Mouse (Mus musculus) CH12.LX (cell line): ENCODE results near the gene Tbcel. TPM values are rescaled to one million over a fixed set of nuclear protein-coding genes. Genes with fewer than 3 reads are reported as not detected.
A peak's percentile ranks its signal among the peaks of the same experiment; 100 is the strongest.

Experiments used
- DNase-seq: peaks from one replicate; pipeline ENCODE4 v3.0.0-alpha.2; 2013; ENCODE audit errors: extremely low read depth
- H3K27ac ChIP-seq: 2 replicates; pipeline ENCODE4 v1.5.1; 2012; ENCODE audit warnings: low read depth, mild to moderate bottlenecking, control low read depth, moderate library complexity; ENCODE audit not compliant: insufficient read depth
- H3K27me3 ChIP-seq: replicated peaks from 2 replicates; pipeline ENCODE3; 2012; ENCODE audit warnings: inconsistent platforms
- H3K36me3 ChIP-seq, 2 experiments: replicated peaks in 1 of 2; 2 replicates each; pipeline versions ENCODE3 to v1.6.1; 2012; ENCODE audit warnings: inconsistent platforms in 1 of 2, low read length in 1 of 2, mild to moderate bottlenecking in 1 of 2, mixed read lengths in 1 of 2, moderate library complexity in 1 of 2; ENCODE audit not compliant: control insufficient read depth in 1 of 2, insufficient read depth in 1 of 2
- H3K4me1 ChIP-seq, 2 experiments: 2 replicates each; pipeline ENCODE4 v1.6.1; 2012; ENCODE audit warnings: inconsistent platforms in 1 of 2, moderate library complexity in 1 of 2; ENCODE audit not compliant: insufficient read depth in 2 of 2, control insufficient read depth in 1 of 2
- H3K4me2 ChIP-seq: 2 replicates; pipeline ENCODE4 v1.6.1; 2012; ENCODE audit warnings: low read depth, mild to moderate bottlenecking, control low read depth; ENCODE audit not compliant: poor library complexity, insufficient read depth, severe bottlenecking
- H3K4me3 ChIP-seq, 3 experiments: fragments of 150-350 bp in 1 of 3; sonication (generic) in 1 of 3; replicated peaks in 1 of 3; 2 replicates each; pipeline versions ENCODE3 to v1.5.1; 2011 to 2012; ENCODE audit warnings: low read depth in 2 of 3, low read length in 2 of 3, mild to moderate bottlenecking in 2 of 3, moderate library complexity in 2 of 3, control low read depth in 1 of 3, improper control_type of control experiment in 1 of 3, inconsistent platforms in 1 of 3, mixed read lengths in 1 of 3; ENCODE audit not compliant: poor library complexity in 1 of 3
- H3K79me2 ChIP-seq: replicated peaks from 2 replicates; pipeline ENCODE4 v1.6.1; 2012; ENCODE audit warnings: mild to moderate bottlenecking, moderate library complexity; ENCODE audit not compliant: control insufficient read depth, poor library complexity, insufficient read depth, severe bottlenecking; ENCODE audit errors: extremely low read depth
- H3K9ac ChIP-seq: 2 replicates; pipeline ENCODE4 v1.6.1; 2012; ENCODE audit warnings: low read depth, mild to moderate bottlenecking, control low read depth, moderate library complexity; ENCODE audit not compliant: insufficient read depth
- H3K9me3 ChIP-seq: replicated peaks from 2 replicates; pipeline ENCODE3; 2012; ENCODE audit warnings: low read length, inconsistent platforms, mixed read lengths
- CHD1 ChIP-seq: IDR thresholded peaks from 2 replicates; pipeline ENCODE4 v1.6.1; 2012; ENCODE audit warnings: low read depth, low read length, improper control_type of control experiment, inconsistent platforms
- CHD2 ChIP-seq: IDR thresholded peaks from 2 replicates; pipeline ENCODE4 v1.6.1; 2011; ENCODE audit warnings: low read length, improper control_type of control experiment
- E2F4 ChIP-seq: IDR thresholded peaks from 2 replicates; pipeline ENCODE4 v1.6.1; 2011; ENCODE audit warnings: low read depth, low read length, improper control_type of control experiment; ENCODE audit not compliant: insufficient replicate concordance
- ELF1 ChIP-seq: IDR thresholded peaks from 2 replicates; pipeline ENCODE4 v1.6.1; 2014; ENCODE audit warnings: low read depth, mild to moderate bottlenecking, inconsistent platforms, low read length, improper control_type of control experiment
- EP300 ChIP-seq: IDR thresholded peaks from 2 replicates; pipeline ENCODE4 v1.6.1; 2011; ENCODE audit warnings: low read length, improper control_type of control experiment
- ETS1 ChIP-seq: conservative IDR thresholded peaks from 2 replicates; pipeline ENCODE4 v1.6.1; 2012; ENCODE audit warnings: low read depth, mild to moderate bottlenecking, inconsistent platforms, low read length, improper control_type of control experiment, moderate library complexity
- HCFC1 ChIP-seq: IDR thresholded peaks from 2 replicates; pipeline ENCODE4 v1.6.1; 2012; ENCODE audit warnings: low read depth, mild to moderate bottlenecking, inconsistent platforms, low read length, improper control_type of control experiment
- JUN ChIP-seq: IDR thresholded peaks from 2 replicates; pipeline ENCODE4 v1.6.1; 2011; ENCODE audit warnings: low read depth, mild to moderate bottlenecking, low read length, improper control_type of control experiment, moderate library complexity; ENCODE audit not compliant: insufficient read depth
- MAX ChIP-seq: IDR thresholded peaks from 2 replicates; pipeline ENCODE4 v1.6.1; 2011; ENCODE audit warnings: low read length, improper control_type of control experiment
- NELFE ChIP-seq: IDR thresholded peaks from 2 replicates; pipeline ENCODE4 v1.6.1; 2011; ENCODE audit warnings: low read depth, low read length, improper control_type of control experiment
- NRF1 ChIP-seq: IDR thresholded peaks from 2 replicates; pipeline ENCODE4 v1.6.1; 2014; ENCODE audit warnings: low read depth, mild to moderate bottlenecking, inconsistent platforms, low read length, improper control_type of control experiment, moderate library complexity
- PAX5 ChIP-seq: IDR thresholded peaks from 2 replicates; pipeline ENCODE4 v1.6.1; 2012; ENCODE audit warnings: low read length, inconsistent platforms, mixed read lengths
- POLR2A ChIP-seq: IDR thresholded peaks from 2 replicates; pipeline ENCODE4 v1.6.1; 2011; ENCODE audit warnings: low read depth, mild to moderate bottlenecking, improper control_type of control experiment, low read length
- RAD21 ChIP-seq: IDR thresholded peaks from 2 replicates; pipeline ENCODE4 v1.6.1; 2011; ENCODE audit warnings: low read depth, mild to moderate bottlenecking, low read length, improper control_type of control experiment, moderate library complexity
- SIN3A ChIP-seq: IDR thresholded peaks from 2 replicates; pipeline ENCODE4 v1.6.1; 2012; ENCODE audit warnings: low read length, improper control_type of control experiment, inconsistent platforms
- SMC3 ChIP-seq: IDR thresholded peaks from 2 replicates; pipeline ENCODE4 v1.6.1; 2011; ENCODE audit warnings: low read depth, low read length, improper control_type of control experiment
- TBP ChIP-seq: conservative IDR thresholded peaks from 2 replicates; pipeline ENCODE4 v1.6.1; 2011; ENCODE audit warnings: low read depth, low read length, improper control_type of control experiment
- TCF12 ChIP-seq: IDR thresholded peaks from 2 replicates; pipeline ENCODE4 v1.6.1; 2014; ENCODE audit warnings: low read depth, mild to moderate bottlenecking, inconsistent platforms, low read length, improper control_type of control experiment
- UBTF ChIP-seq: IDR thresholded peaks from 2 replicates; pipeline ENCODE4 v1.6.1; 2012; ENCODE audit warnings: low read depth, mild to moderate bottlenecking, inconsistent platforms, low read length, improper control_type of control experiment, moderate library complexity
- USF1 ChIP-seq: IDR thresholded peaks from 2 replicates; pipeline ENCODE4 v1.6.1; 2014; ENCODE audit warnings: low read depth, mild to moderate bottlenecking, inconsistent platforms, low read length, improper control_type of control experiment
- ZKSCAN1 ChIP-seq: IDR thresholded peaks from 2 replicates; pipeline ENCODE4 v1.6.1; 2012; ENCODE audit warnings: low read depth, inconsistent platforms, low read length, improper control_type of control experiment, borderline replicate concordance
- dilution Hi-C: fragments of 300-500 bp; cut with MboI; formaldehyde crosslinking; loops from 2 replicates; pipeline ENCODE4 v1.14.3; 2020; ENCODE audit warnings: low sequenced_read_pairs; ENCODE audit not compliant: extremely low pct_unique_long_range_greater_than_20kb, extremely low pct_ligation_motif_present
- in situ Hi-C: fragments of 300-500 bp; cut with MboI; formaldehyde crosslinking; loops from 3 replicates; pipeline ENCODE4 v1.14.3; 2019; ENCODE audit warnings: low sequenced_read_pairs, low pct_ligation_motif_present, low pct_unique_long_range_greater_than_20kb, mixed read lengths
- polyA plus RNA-seq: library from polyadenylated mRNA; unstranded; fragments of >175 nt; gene quantifications from 2 replicates; pipeline ENCODE4 v1.2.1, GENCODE M21; 2012; ENCODE audit warnings: low read depth; ENCODE audit not compliant: insufficient read length
- total RNA-seq, 2 experiments: library from RNA; depleted of rRNA; stranded (reverse); fragments of 300-350 nt in 1 of 2; fragments of >200 nt in 1 of 2; gene quantifications; 2 replicates each; pipeline ENCODE4 v1.2.3; 2012 to 2014

Tbcel gene
- total and polyA plus RNA-seq, 3 experiments: 5.3 to 10.0 (median 5.9) TPM

- TF ChIP-seq NRF1: no peak
- TF ChIP-seq HCFC1: no peak
- peak; percentile 33 for TF ChIP-seq ETS1
Observed at GRCm38 (mm10) chr9:42396141-42396540, 111.5 kb downstream of the Tbcel start (continued).

GRCm38 (mm10) chr9:42394903-42395302 lies 112.7 kb downstream of the Tbcel start:
- Histone ChIP-seq H3K4me1 (peaks cover 31 to 69% of the 10 kb centered on the region in 2 experiments), H3K36me3 (no peaks in the 10 kb centered on the region), H3K9me3 (no peaks in the 10 kb centered on the region), H3K27ac (no peak overlapping the region), H3K27me3 (no peaks in the 10 kb centered on the region), H3K79me2 (no peaks in the 10 kb centered on the region), H3K4me3 (no peak overlapping the region), H3K9ac (no peak overlapping the region), H3K4me2 (no peak overlapping the region)
- dilution Hi-C loops (no loop called here), in situ Hi-C loops (loop anchor here (5.0 to 25.0 kb wide), 2 partner anchors 77 to 392 kb away; no protein-coding TSS in a partner anchor)
- DNase-seq: no peak
- TF ChIP-seq CHD2 (no peak), RAD21 (no peak)

GRCm38 (mm10) chr9:42394321-42394720 lies 113.3 kb downstream of the Tbcel start:
- Histone ChIP-seq H3K27ac (no peak overlapping the region), H3K4me3 (no peak overlapping the region), H3K9me3 (no peaks in the 10 kb centered on the region), H3K4me1 (peaks cover 30 to 63% of the 10 kb centered on the region in 2 experiments)
- no peak for DNase-seq
- TF ChIP-seq MAX (no peak), JUN (no peak), UBTF (no peak), POLR2A (no peak), SIN3A (no peak), TCF12 (no peak), PAX5 (no peak), ELF1 (no peak), E2F4 (no peak), SMC3 (no peak), USF1 (no peak), NELFE (no peak), ZKSCAN1 (no peak), RAD21 (no peak), ETS1 (no peak), TBP (no peak), EP300 (no peak), CHD1 (no peak)
- TF ChIP-seq, all 38 proteins: peak for 0
- H3K9ac ChIP-seq: no peak overlapping the region
- no peaks in the 10 kb centered on the region for H3K79me2 ChIP-seq
- no peaks in the 10 kb centered on the region for H3K36me3 ChIP-seq
- H3K4me2 ChIP-seq: no peak overlapping the region
- in situ Hi-C loops (loop anchor here (25.0 kb wide), 1 partner anchor 393 kb away; no protein-coding TSS in a partner anchor), dilution Hi-C loops (no loop called here)
- no peaks in the 10 kb centered on the region for H3K27me3 ChIP-seq
